Mouse (Mus musculus) liver, embryonic 14.5 days (tissue): ENCODE measurements around the gene Vwa7. TPM values are rescaled to one million over a fixed set of nuclear protein-coding genes. Genes with fewer than 3 reads are reported as not detected.
A peak's percentile ranks its signal among the peaks of the same experiment; 100 is the strongest.

ENCODE experiments used
- ATAC-seq: fragments of 200-750 bp; cut with Nextera tagmentation; 2 replicates; pipeline ENCODE4 v1.8.0; 2017; ENCODE audit warnings: moderate number of reproducible peaks, mild to moderate bottlenecking, moderate library complexity; ENCODE audit not compliant: insufficient read depth
- DNase-seq, 3 experiments: peaks; one replicate each; pipeline ENCODE4 v3.0.0-alpha.2; 2012 to 2013; ENCODE audit warnings: low read depth in 3 of 3, low spot score in 3 of 3
- H3K27ac ChIP-seq: fragments of 300-500 bp; sonication (generic); 2 replicates; pipeline ENCODE4 v1.5.1; 2014; ENCODE audit warnings: moderate library complexity, mild to moderate bottlenecking, control low read depth, inconsistent platforms
- H3K27me3 ChIP-seq: fragments of 300-500 bp; sonication (generic); 2 replicates; pipeline ENCODE4 v1.6.1; 2014; ENCODE audit warnings: mild to moderate bottlenecking, low read length, moderate library complexity; ENCODE audit not compliant: control insufficient read depth, insufficient read depth
- H3K36me3 ChIP-seq: fragments of 300-500 bp; sonication (generic); replicated peaks from 2 replicates; pipeline ENCODE4 v1.6.1; 2014; ENCODE audit warnings: low read depth; ENCODE audit not compliant: control insufficient read depth, insufficient read depth
- H3K4me1 ChIP-seq, 2 experiments: fragments of 200-500 bp in 1 of 2; fragments of 300-500 bp in 1 of 2; sonication (generic) in 1 of 2; replicated peaks; 2 replicates each; pipeline ENCODE4 v1.6.1; 2012 to 2014; ENCODE audit warnings: antibody characterized with exemption in 1 of 2, inconsistent platforms in 1 of 2, low read length in 1 of 2; ENCODE audit not compliant: control insufficient read depth in 2 of 2, insufficient read depth in 2 of 2
- H3K4me2 ChIP-seq: fragments of 300-500 bp; sonication (generic); 2 replicates; pipeline ENCODE4 v1.6.1; 2014; ENCODE audit warnings: low read depth, mild to moderate bottlenecking, control low read depth, moderate library complexity
- H3K4me3 ChIP-seq, 2 experiments: fragments of 200-500 bp in 1 of 2; fragments of 300-500 bp in 1 of 2; sonication (generic) in 1 of 2; 2 replicates each; pipeline ENCODE4 v1.5.1; 2012 to 2014; ENCODE audit warnings: low read depth in 2 of 2, low read length in 2 of 2, mild to moderate bottlenecking in 2 of 2, control low read depth in 1 of 2, inconsistent platforms in 1 of 2, moderate library complexity in 1 of 2; ENCODE audit not compliant: insufficient read depth in 1 of 2
- H3K9ac ChIP-seq: fragments of 300-500 bp; sonication (generic); replicated peaks from 2 replicates; pipeline ENCODE4 v1.6.1; 2014; ENCODE audit warnings: mild to moderate bottlenecking, control low read depth, moderate library complexity
- H3K9me3 ChIP-seq: fragments of 300-500 bp; sonication (generic); 2 replicates; pipeline ENCODE4 v1.6.1; 2016; ENCODE audit warnings: low read length, mixed read lengths; ENCODE audit not compliant: control insufficient read depth
- CTCF ChIP-seq: IDR thresholded peaks from 2 replicates; pipeline ENCODE4 v1.5.1; 2016; ENCODE audit warnings: antibody characterized with exemption, low read depth, control low read depth
- EP300 ChIP-seq: IDR thresholded peaks from 2 replicates; pipeline ENCODE4 v1.6.1; 2016; ENCODE audit warnings: antibody characterized with exemption, low read depth
- WGBS: fragments of 180-500 bp; shearing (Covaris S2); extraction: QIAGEN DNeasy Blood & Tissue Kit; methylation state at CpG from one replicate; pipeline ENCODE4 v1.1.7; 2014; ENCODE audit not compliant: insufficient replicate concordance; 5-methylcytosine and 5-hydroxymethylcytosine counted together
- polyA plus RNA-seq, 2 experiments: library from polyadenylated mRNA; depleted of rRNA in 1 of 2; stranded (reverse) in 1 of 2; unstranded in 1 of 2; fragments of >200 nt; fragmentation: Nextera tagmentation in 1 of 2; extraction: Ambion mirVana in 1 of 2; gene quantifications; 2 replicates each; pipeline versions ENCODE4 v1.2.1 to v1.2.3; 2012 to 2014

Vwa7 gene
- polyA plus RNA-seq, 2 experiments: 0.18 TPM; not detected in 1

DNA sequence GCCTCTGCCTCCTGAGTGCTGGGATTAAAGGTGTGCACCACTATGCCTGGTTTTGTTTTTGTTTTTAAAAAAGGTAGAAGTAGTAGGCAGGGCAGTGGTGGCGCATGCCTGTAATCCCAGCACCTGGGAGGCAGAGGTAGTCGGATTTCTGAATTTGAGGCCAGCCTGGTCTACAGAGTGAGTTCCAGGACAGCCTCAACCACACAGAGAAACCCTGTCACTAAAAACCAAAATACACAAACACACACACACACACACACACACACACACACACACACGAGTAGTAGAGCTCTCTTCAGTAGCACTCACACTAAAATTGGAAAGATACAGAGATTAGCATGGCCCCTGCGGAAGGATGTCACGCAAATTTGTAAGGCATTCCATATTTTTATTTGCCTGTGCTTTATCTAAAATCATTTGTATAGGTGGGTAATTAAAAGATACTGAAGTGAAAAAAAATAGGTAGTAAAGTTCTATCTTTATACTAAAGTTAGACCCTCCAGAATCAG is 32.6 kb downstream of the Vwa7 start:
- TF ChIP-seq EP300 (no peak), CTCF (no peak)
- 32% methylated on average over 5 of the region's 5 CpGs for WGBS
- H3K4me3 ChIP-seq: peak overlapping the region in 1 of 2 experiments; percentile 81; a peak in 1 of 4 replicates
- H3K9ac ChIP-seq: no peak overlapping the region; the same call in 1 of the 2 replicates
- no peaks in the 10 kb centered on the region for H3K9me3 ChIP-seq
- H3K4me1 ChIP-seq: peaks cover 57 to 59% of the 10 kb centered on the region in 2 experiments
- ATAC-seq (no peak), DNase-seq (no peak)
- H3K27me3 ChIP-seq: no peaks in the 10 kb centered on the region
- peaks cover 20% of the 10 kb centered on the region for H3K36me3 ChIP-seq
- H3K4me2 ChIP-seq: peak overlapping the region; percentile 98
- H3K27ac ChIP-seq: peak overlapping the region; percentile 81

DNA sequence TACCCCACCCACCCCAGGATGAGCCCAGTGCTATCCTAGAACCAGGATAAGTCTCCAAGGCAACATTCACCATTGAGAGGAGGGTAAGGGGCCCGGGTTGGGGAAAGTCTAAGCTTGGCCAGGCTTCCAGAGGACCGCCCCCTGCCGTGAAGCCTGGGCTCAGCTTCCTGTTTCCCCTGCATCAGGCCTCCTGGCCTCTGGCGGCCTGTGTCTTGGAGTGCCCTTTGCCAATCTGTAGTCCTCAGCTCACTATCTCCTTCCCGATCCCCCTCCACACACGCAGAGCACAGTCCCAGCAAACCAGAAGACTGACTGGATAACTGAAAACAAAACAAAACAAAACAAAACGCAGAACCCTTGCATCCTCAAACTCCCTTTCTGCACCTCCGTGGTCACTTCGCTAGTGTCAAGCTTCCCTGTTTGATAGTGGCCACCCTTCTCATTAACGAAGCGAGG is 33.2 kb downstream of the Vwa7 start, which contains the start of gene Clic1:
Clic1 (plus strand) TSS at position 406 of the 456 bp plus-strand sequence.
- H3K4me1 ChIP-seq: peaks cover 51 to 53% of the 10 kb centered on the region in 2 experiments
- no peaks in the 10 kb centered on the region for H3K9me3 ChIP-seq

DNA sequence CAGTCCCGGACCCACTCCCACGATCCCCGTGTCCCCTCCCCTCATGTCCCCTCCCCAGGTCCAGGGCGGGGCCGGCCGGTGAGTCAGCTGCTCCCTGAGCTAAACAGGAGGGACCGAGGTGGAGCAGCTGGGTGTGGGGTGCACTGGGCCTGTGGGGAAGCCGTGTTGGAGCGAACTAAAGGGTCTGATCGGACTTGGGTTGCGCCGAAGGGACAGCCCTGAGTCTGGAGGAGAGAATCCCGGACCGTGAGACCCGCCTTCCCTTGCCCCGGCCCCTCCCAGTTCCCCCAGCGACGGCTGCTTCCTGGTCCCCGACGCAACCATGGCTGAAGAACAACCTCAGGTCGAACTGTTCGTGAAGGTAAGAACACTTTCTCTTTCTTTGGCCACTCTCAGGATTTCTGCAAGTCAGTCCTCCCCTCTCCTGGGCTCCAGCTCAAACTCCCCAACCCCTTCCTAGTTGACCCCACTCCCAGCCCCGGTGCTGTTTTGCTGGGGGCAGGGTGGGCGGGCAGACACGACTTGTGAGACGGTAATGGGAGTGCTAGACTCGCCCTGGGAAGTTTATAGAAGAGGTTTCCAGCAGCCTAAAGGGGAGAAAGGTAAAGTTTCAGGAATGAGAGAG is 33.9 kb downstream of the Vwa7 start:
- Histone ChIP-seq H3K4me3 (peak overlapping the region; percentile 81 to 93), H3K27me3 (no peaks in the 10 kb centered on the region), H3K27ac (peak overlapping the region; percentile 81), H3K4me2 (peak overlapping the region; percentile 98), H3K36me3 (peaks cover 30% of the 10 kb centered on the region), H3K4me1 (peaks cover 45 to 47% of the 10 kb centered on the region in 2 experiments), H3K9me3 (no peaks in the 10 kb centered on the region), H3K9ac (peak overlapping the region; percentile 89)
- DNase-seq: peak in 2 of 3 experiments; percentile 49 to 53
- TF ChIP-seq CTCF (no peak), EP300 (no peak)
- under 1% methylated on average over 27 of the region's 27 CpGs for WGBS
- peak; percentile 24; the same call in 1 of the 2 replicates for ATAC-seq

More for the DNA sequence above, 33.2 kb downstream of the Vwa7 start, which contains the start of gene Clic1:
- Histone ChIP-seq H3K27ac (peak within 1 kb of the TSS; percentile 81), H3K36me3 (peaks cover 25% of the 10 kb centered on the region), H3K4me2 (peak within 1 kb of the TSS; percentile 98), H3K4me3 (peak within 1 kb of the TSS; percentile 81 to 93), H3K9ac (peak within 1 kb of the TSS; percentile 89), H3K27me3 (no peaks in the 10 kb centered on the region)
- peak; percentile 7; the same call in 1 of the 2 replicates for ATAC-seq
- DNase-seq: peak in 1 of 3 experiments; percentile 60
- TF ChIP-seq CTCF: peak; percentile 47
- no peak for TF ChIP-seq EP300
- WGBS: 1% methylated on average over 11 of the region's 11 CpGs

DNA sequence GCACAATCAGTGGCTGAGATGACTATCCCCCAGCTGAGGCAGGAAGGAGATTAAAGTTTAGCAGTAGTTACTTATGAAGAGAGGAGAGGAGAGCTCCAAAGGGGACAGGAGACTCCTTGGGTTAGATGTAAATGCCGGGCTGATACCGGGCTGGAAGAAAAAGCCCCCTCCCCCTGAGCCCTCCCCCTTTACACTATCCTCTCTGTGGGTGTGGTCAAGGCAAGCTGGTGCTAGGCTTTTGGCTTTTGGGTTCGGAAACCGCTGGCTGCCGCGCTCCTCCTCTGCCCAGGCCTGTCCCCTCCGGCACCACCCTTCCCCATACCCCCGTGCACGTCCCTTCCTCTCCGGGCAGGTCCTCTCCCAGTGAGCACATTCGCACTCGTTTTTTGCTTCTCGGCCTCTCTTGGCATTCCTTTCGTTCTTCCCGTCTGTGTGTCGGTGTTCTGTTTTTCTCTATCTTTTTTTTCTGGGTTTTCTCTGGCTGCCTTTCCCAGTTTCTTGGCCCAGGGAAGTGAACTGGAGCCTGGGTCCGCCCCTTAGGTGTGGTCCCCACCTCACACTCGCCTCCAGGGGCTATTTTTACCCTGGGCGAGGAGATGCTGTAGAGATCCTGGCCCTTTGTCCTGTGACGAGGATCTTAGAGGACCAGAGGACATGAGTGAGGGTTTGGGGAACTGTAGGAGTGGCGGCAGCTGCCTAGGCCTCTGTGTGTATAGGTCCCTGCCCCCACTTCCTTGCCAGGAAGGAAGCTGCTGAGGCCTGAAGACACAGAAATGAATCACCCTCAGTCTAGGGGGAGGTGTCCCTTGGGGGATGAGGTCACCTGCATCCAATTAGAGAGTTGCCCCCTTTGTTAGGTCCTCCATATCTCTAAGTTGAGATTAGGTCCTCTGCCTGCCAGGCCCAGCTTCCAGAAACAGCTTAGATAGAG is 35.0 kb downstream of the Vwa7 start:
- Histone ChIP-seq H3K4me1 (peaks cover 40 to 41% of the 10 kb centered on the region in 2 experiments), H3K4me2 (peak overlapping the region; percentile 98), H3K27me3 (no peaks in the 10 kb centered on the region), H3K36me3 (peaks cover 40% of the 10 kb centered on the region), H3K4me3 (peak overlapping the region; percentile 81 to 93), H3K9ac (peak overlapping the region; percentile 87), H3K27ac (peak overlapping the region; percentile 87), H3K9me3 (no peaks in the 10 kb centered on the region)
- 2% methylated on average over 21 of the region's 21 CpGs for WGBS
- DNase-seq (peak in 2 of 3 experiments; percentile 49 to 71), ATAC-seq (peak; percentile 47)
- TF ChIP-seq EP300: no peak
- peak; percentile 7; the same call in 1 of the 2 replicates for TF ChIP-seq CTCF
